Mouse (Mus musculus) lung, postnatal 0 days (tissue): ENCODE results near the gene Pgpep1.

Experiments used
- CTCF ChIP-seq: IDR thresholded peaks from 2 replicates; pipeline ENCODE4 v1.5.1; 2016; ENCODE audit warnings: antibody characterized with exemption, mild to moderate bottlenecking
- EP300 ChIP-seq: IDR thresholded peaks from 2 replicates; pipeline ENCODE4 v1.6.1; 2016; ENCODE audit warnings: antibody characterized with exemption, mild to moderate bottlenecking, control low read depth

DNA sequence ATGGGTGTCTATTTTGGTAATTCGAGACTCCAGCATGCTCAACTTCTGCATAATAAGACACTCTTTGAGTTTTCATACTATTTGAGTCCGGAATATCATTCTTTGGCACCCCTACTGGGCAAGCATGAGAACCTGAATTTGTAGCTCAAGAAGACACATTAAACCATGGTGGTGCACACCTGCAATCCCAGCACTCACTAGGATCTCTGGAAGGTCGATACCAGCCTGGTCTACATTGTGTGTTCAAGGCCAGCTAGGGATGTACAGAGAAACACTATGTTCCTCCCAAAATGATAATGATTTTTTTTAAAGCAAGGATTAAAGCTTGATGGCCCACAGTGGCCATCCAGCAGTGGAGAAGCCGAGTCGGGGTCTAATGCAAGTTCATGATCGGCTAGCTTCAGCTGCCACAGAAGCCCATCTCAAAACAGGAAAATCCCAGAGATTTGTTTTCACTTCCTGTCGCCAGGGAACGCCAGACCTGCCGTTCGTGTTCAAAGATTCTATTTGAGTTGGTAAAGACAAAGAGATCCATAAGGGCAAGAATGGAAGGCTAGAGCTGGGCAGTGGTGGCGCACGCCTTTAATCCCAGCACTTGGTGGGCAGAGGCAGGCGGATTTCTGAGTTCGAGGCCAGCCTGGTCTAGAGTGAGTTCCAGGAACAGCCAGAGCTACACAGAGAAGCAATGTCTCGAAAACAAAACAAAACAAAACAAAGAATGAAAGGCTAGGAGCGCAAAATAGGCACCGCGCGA lies 12.3 kb upstream of the Pgpep1 start:
- TF ChIP-seq CTCF (peak; percentile 26), EP300 (no peak)
